Mouse (Mus musculus) right cerebral cortex, adult 18-20 months (tissue): ENCODE measurements around the gene Zfp687.

Source experiments
- DNase-seq: peaks from one replicate; pipeline ENCODE4 v3.0.0; 2022; ENCODE audit warnings: mixed read lengths

The Zfp687 gene

DNA sequence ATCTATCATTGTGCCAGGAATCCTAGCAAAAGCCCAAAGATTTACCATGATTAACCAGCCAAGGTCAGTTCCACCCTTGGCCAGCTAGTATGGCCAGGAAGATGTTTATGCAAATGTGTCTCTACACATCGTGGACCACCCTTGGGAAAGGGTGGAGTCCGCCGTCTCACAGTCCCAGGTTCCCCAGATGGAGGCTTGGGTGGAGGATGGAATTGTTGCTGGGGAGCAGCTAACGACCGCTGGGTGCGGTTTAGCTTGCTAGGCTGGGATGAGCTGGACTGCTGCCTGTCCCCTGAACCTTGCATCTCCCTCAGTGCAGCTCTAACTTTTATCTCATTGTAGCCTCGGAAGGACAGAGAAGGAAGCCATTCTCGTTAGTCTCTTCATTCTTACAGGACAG lies 55.4 kb downstream of the Zfp687 start:
- DNase-seq, result no peak

DNA sequence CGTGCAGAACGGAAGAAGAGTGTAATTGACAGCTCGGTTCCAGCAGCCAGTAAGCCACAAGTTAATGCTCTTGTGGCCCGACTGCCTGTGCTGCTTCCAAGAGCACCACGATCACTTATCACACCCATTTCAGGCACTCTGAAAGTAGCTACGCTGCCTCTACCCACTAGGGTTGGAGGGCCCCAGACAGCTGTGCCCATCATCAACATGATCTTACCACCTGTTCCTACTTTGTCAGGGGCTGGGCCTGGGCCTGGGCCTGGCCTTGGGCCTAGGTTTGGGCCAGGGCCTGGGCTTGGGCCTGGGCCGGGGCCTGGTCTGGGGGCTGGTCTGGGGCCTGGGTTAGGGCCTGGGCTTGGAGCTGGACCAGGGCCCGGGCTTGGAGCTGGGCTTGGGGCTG lies 57.0 kb downstream of the Zfp687 start:
- DNase-seq, result no peak
